Mouse (Mus musculus): ENCODE measurements around the gene Hpse2.

DNA sequence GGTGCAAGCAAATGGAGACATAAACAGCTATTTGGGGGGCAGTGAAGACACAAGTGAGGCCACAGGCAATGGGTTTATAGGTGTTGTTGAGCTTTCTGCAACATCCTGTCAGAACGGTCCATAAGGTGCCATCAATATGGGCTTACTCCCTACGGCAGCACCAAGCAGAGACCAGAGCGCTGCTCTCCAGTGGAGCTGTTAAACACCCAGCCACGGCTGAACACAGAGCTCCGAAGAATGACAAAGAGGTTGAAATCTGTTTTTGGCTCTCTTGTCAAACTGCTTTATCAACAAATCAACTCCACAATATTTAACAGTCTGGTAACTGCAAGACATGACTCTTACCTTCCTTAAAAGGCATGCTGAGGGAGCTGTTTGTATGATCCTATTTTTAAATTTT is 537.7 kb downstream of the Hpse2 start:
- TF ChIP-seq POLR2A (IDR thresholded peaks at IDR 0.05; ENCODE audit: insufficient read length, low read depth) (no peak), POLR2AphosphoS2 (IDR thresholded peaks at IDR 0.05; ENCODE audit: insufficient read length, low read depth) (no peak), REST (IDR thresholded peaks at IDR 0.05; ENCODE audit: insufficient read depth, insufficient read length) (no peak), MAX (IDR thresholded peaks at IDR 0.05; ENCODE audit: low read depth) (no peak), E2F4 (IDR thresholded peaks at IDR 0.05; ENCODE audit: insufficient read depth) (no peak), TCF3 (IDR thresholded peaks at IDR 0.05; ENCODE audit: insufficient read length, low read depth) (no peak), MYOD1 (IDR thresholded peaks at IDR 0.05; ENCODE audit: control insufficient read depth in 1 of 3, insufficient read length in 2 of 3, low read depth in 2 of 3) (no peak), TCF12 (IDR thresholded peaks at IDR 0.05; ENCODE audit: insufficient read depth, poor library complexity, severe bottlenecking) (no peak), CEBPB (IDR thresholded peaks at IDR 0.05; ENCODE audit: insufficient read depth, poor library complexity, severe bottlenecking) (no peak)
